Mouse (Mus musculus): Measurements from ENCODE around the gene Pde3a.

GRCm38 (mm10) chr6:141430134-141430533, 181.1 kb downstream of the Pde3a start:
- TF ChIP-seq POLR2A (IDR thresholded peaks at IDR 0.05; ENCODE audit: low read depth, low read length) = no peak
- TF ChIP-seq CTCF (IDR thresholded peaks at IDR 0.05; ENCODE audit: borderline replicate concordance, insufficient read depth, low read length) = peak; percentile 31; the same call in 1 of the 2 replicates

Data from embryonic fibroblast, embryonic 13.5 days (primary cell).